Mouse (Mus musculus) midbrain, embryonic 15.5 days (tissue): Measurements from ENCODE around the gene Klf9. TPM values are rescaled to one million over a fixed set of nuclear protein-coding genes. Genes with fewer than 3 reads are reported as not detected.

Source experiments
- ATAC-seq: fragments of 200-750 bp; cut with Nextera tagmentation; replicated peaks from 2 replicates; pipeline ENCODE4 v1.8.0; 2017; ENCODE audit warnings: moderate TSS enrichment
- H3K27ac ChIP-seq: fragments of 300-500 bp; sonication (generic); 2 replicates; pipeline ENCODE4 v1.5.1; 2015; ENCODE audit warnings: mild to moderate bottlenecking, inconsistent platforms
- H3K27me3 ChIP-seq: fragments of 300-500 bp; sonication (generic); replicated peaks from 2 replicates; pipeline ENCODE4 v1.6.1; 2015; ENCODE audit warnings: inconsistent platforms
- H3K36me3 ChIP-seq: fragments of 300-500 bp; sonication (generic); replicated peaks from 2 replicates; pipeline ENCODE4 v1.6.1; 2015; ENCODE audit warnings: inconsistent platforms
- H3K4me1 ChIP-seq: fragments of 300-500 bp; sonication (generic); 2 replicates; pipeline ENCODE4 v1.6.1; 2015; ENCODE audit warnings: inconsistent platforms
- H3K4me2 ChIP-seq: fragments of 300-500 bp; sonication (generic); 2 replicates; pipeline ENCODE4 v1.6.1; 2015; ENCODE audit warnings: inconsistent platforms, mild to moderate bottlenecking, moderate library complexity
- H3K4me3 ChIP-seq: fragments of 300-500 bp; sonication (generic); 2 replicates; pipeline ENCODE4 v1.5.1; 2015; ENCODE audit warnings: mild to moderate bottlenecking, inconsistent platforms
- H3K9ac ChIP-seq: fragments of 300-500 bp; sonication (generic); 2 replicates; pipeline ENCODE4 v1.6.1; 2015; ENCODE audit warnings: mild to moderate bottlenecking, inconsistent platforms
- H3K9me3 ChIP-seq: fragments of 300-500 bp; sonication (generic); 2 replicates; pipeline ENCODE4 v1.6.1; 2016; ENCODE audit warnings: inconsistent platforms
- WGBS: fragments of 180-500 bp; shearing (Covaris S2); methylation state at CpG from one replicate; pipeline ENCODE4 v1.1.7; 2015; ENCODE audit warnings: mixed read lengths; 5-methylcytosine and 5-hydroxymethylcytosine counted together
- polyA plus RNA-seq: library from polyadenylated mRNA; unstranded; fragments of >200 nt; fragmentation: Nextera tagmentation; extraction: Ambion mirVana; gene quantifications from 2 replicates; pipeline ENCODE4 v1.2.1, GENCODE M21; 2015

The Klf9 gene
- polyA plus RNA-seq, 1 experiment from 2014 or later = 2.4 TPM

DNA sequence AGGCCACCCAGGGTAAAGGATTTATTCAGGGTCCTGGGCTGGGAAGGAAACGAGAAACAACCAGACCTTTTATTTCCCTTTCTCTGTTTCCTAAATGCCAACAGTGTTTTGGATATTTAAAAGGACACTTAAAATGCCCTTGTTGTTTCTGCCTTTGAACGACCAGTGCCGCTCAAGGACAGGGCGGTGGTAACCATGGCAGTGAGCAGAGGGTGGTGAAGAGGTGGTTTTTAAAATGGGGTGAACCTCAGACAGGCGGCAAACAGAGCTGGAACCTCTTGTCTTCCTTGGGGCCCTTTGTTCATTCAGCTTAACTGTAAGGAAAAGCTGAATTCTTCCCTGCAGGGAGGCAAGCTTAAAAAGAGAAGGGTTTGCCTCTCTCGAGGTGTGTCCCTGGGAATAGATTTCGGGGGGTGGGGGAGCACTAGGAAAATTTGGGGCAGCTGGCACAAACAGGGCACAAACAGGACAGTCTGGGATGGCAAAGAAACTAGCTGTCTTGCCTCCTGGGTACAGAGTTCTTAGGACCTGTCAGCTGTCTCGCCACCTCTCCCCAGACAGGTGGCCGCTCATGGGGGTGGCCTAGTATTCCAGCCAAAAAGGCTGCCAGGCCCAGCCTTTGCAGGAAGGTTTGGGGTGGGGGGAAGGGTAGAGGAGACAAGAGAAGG, 7.5 kb upstream of the Klf9 start:
- WGBS = 6% methylated on average over 9 of the region's 9 CpGs
- ATAC-seq = peak; percentile 5; the same call in 1 of the 2 replicates
- H3K4me2 ChIP-seq = peak overlapping the region; percentile 90
- H3K27ac ChIP-seq = no peak overlapping the region
- H3K4me3 ChIP-seq = no peak overlapping the region
- no peaks in the 10 kb centered on the region for H3K36me3 ChIP-seq
- no peak overlapping the region for H3K9ac ChIP-seq
- H3K9me3 ChIP-seq = no peaks in the 10 kb centered on the region
- peaks cover 44% of the 10 kb centered on the region for H3K27me3 ChIP-seq
- H3K4me1 ChIP-seq = peaks cover 29% of the 10 kb centered on the region

DNA sequence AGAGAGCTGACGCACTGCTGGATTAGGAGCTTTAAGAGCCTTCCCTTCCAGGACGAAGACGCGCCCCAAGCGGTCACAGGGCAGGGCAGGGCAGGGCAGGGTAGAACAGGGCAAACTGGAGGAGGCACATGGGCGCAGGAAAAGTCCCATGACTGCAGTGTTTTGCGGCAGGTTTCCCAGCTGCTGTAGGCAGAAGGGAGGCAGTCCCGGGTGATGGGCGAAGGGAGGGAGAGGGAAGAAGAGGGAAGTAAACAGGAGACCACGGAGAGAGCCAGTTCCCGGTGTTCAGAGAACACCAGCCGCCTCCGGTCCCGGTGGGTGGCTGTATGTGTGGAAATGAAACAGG, 7.0 kb upstream of the Klf9 start:
- Histone ChIP-seq H3K9ac (0 out of 2 replicates have a peak overlapping the region, but pooled peaks have one; percentile 39), H3K4me1 (peaks cover 29% of the 10 kb centered on the region), H3K9me3 (no peaks in the 10 kb centered on the region), H3K36me3 (no peaks in the 10 kb centered on the region), H3K27me3 (peaks cover 47% of the 10 kb centered on the region), H3K4me2 (peak overlapping the region; percentile 90), H3K4me3 (peak overlapping the region; percentile 40), H3K27ac (no peak overlapping the region)
- WGBS = 3% methylated on average over 14 of the region's 14 CpGs
- peak; percentile 7; the same call in 1 of the 2 replicates for ATAC-seq

DNA sequence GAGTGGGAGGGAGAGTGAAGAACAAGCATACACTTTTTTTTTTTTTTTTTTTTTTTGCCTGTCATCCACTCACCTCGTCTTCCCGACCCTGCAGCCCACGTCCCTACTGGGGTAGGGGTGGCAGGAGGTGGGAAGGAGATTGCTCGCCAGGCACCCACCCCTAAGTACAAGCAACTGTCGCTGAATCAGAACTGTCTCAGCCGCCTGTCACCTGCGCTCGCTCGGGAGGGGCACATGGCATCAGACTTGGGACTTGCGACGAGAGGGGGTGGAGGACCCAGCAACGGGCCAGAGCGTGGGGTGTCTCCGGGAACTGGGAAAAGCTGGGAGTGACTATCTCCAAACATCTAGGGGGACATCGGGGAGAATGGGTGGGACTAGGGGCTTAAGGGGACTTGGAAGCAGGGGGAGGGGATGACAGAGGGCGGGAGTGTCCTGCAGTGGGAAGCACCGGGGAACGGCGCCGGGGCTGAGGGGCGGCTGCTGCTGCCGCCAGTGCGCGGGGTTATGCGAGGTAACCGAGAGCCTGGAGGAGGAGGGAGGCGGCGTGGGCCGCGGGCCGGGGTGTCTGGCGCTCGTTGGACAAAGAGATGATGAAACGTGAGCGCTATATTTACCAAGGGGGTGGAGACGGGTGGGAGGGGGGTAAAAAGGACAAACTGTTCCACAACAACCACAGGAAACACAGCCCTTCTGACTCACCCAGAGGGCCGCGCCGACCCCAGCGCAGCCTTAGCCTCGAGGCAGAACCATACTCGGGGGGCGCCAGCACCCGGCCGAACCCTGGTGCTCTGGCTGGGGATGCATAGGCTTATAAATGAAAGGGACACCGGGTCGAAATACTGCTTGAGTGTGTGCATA, 6.4 kb upstream of the Klf9 start:
- H3K4me3 ChIP-seq = peak overlapping the region; percentile 40
- peak overlapping the region; percentile 39 for H3K9ac ChIP-seq
- peaks cover 29% of the 10 kb centered on the region for H3K4me1 ChIP-seq
- no peak overlapping the region for H3K27ac ChIP-seq
- no peaks in the 10 kb centered on the region for H3K9me3 ChIP-seq
- WGBS = under 1% methylated on average over 45 of the region's 47 CpGs
- H3K36me3 ChIP-seq = no peaks in the 10 kb centered on the region
- peak; percentile 31 for ATAC-seq
- peak overlapping the region; percentile 90 for H3K4me2 ChIP-seq
- H3K27me3 ChIP-seq = peaks cover 51% of the 10 kb centered on the region

DNA sequence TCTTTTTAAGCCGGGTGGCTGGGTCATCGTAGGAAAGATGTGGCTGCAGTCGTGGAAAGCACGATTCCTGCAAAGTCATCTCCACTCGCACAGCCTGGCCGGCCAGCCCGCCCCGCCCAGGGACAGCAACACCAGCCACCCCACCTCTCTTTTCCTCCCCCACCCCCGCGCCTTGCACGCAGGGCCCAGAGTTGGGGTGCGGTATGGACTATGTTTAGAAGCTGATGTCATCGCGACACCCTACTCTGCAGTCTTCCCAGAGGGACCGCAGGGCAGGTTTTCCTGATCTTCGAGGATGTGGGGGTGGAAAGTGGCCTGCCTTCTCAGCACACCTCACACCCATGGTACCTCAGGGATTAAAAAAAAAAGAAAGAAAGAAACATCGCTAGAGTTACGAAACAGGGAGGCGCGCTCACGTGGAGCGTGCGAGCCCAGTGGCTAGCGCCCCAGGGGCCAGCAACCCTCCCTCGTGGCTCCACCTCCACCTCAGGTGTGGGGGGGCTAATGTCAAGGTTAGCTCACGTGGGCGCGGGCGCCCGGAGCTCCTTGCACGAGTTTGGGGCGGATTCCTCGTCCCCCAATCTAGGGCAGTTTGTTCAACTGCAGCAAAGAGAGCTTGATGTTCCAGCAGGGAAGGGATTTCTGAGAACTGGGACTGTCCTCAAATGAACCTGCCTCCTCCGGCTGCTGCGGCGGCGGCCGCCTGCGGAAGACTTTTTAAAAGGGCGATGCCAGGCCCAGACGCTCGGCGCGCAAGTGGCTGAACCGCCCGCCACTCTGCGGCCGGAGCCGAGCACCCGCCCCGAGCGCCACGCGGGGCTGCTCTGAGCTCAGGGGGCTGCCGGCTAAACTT, 5.5 kb upstream of the Klf9 start:
- no peaks in the 10 kb centered on the region for H3K36me3 ChIP-seq
- peak overlapping the region; percentile 40 for H3K4me3 ChIP-seq
- H3K27me3 ChIP-seq = peaks cover 58% of the 10 kb centered on the region
- under 1% methylated on average over 55 of the region's 55 CpGs for WGBS
- H3K4me1 ChIP-seq = peaks cover 34% of the 10 kb centered on the region
- ATAC-seq = peak; percentile 57
- H3K4me2 ChIP-seq = peak overlapping the region; percentile 90
- no peak overlapping the region for H3K27ac ChIP-seq
- H3K9ac ChIP-seq = peak overlapping the region; percentile 39
- no peaks in the 10 kb centered on the region for H3K9me3 ChIP-seq

DNA sequence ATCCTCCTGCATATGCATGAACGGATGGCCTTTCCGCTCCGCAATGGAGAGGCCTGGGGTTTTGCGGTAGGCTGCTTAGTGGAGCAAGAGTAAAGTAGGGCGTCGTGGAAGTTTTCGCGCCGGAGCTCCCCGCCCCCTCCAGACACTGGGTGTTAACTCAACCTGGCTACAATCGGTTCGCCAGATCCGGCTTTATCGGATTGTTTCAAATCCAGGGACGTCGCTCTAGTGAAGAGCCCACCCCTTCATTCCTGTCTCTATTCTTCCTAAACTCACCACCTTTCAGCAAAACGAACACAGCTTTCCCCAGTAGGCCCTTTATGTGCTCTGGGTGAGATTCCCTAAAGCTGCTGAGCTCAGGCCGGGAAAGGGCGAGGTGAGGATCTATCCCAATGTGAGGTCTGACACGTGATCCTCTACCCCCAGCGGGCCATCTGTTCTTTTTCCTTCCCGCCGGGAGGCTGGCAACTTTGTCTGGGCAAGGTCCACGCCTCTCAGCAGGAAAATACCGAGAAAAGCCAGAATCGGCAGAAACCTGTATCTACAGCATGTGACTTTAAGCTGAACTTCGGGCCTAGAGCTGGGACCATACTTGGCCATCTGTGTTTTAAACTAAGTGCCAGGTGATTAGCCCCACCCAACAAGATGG, 4.7 kb upstream of the Klf9 start:
- peaks cover 62% of the 10 kb centered on the region for H3K27me3 ChIP-seq
- H3K4me3 ChIP-seq = peak overlapping the region; percentile 40
- no peak for ATAC-seq
- no peak overlapping the region for H3K27ac ChIP-seq
- H3K4me2 ChIP-seq = peak overlapping the region; percentile 90
- H3K4me1 ChIP-seq = peaks cover 37% of the 10 kb centered on the region
- 3% methylated on average over 27 of the region's 27 CpGs for WGBS
- peak overlapping the region; percentile 39; the same call in 1 of the 2 replicates for H3K9ac ChIP-seq
- no peaks in the 10 kb centered on the region for H3K9me3 ChIP-seq
- H3K36me3 ChIP-seq = no peaks in the 10 kb centered on the region

DNA sequence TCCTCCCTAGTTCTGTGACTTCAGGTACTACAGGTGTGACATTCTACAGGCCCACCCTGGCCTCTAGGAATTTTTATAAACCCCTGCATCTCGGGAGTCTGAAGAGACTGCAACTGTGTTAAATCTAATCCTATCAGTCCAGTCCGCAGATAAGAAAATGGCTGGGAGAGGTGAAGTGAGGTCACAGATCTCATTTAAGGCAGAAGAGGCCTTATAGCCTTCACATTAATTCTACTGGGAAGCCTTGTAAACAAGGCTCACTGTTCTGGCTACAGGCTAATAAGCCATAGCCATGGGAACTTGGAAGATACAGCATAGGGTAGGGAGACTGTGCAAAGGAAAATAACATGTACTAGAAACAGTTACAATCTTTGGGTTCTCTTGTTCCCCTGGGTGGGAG, 3.7 kb upstream of the Klf9 start:
- Histone ChIP-seq H3K4me1 (peaks cover 47% of the 10 kb centered on the region), H3K36me3 (no peaks in the 10 kb centered on the region), H3K27me3 (peaks cover 69% of the 10 kb centered on the region), H3K9ac (no peak overlapping the region), H3K4me2 (no peak overlapping the region), H3K9me3 (no peaks in the 10 kb centered on the region), H3K27ac (no peak overlapping the region), H3K4me3 (no peak overlapping the region)
- 35% methylated on average over 2 of the region's 2 CpGs for WGBS
- ATAC-seq = no peak

DNA sequence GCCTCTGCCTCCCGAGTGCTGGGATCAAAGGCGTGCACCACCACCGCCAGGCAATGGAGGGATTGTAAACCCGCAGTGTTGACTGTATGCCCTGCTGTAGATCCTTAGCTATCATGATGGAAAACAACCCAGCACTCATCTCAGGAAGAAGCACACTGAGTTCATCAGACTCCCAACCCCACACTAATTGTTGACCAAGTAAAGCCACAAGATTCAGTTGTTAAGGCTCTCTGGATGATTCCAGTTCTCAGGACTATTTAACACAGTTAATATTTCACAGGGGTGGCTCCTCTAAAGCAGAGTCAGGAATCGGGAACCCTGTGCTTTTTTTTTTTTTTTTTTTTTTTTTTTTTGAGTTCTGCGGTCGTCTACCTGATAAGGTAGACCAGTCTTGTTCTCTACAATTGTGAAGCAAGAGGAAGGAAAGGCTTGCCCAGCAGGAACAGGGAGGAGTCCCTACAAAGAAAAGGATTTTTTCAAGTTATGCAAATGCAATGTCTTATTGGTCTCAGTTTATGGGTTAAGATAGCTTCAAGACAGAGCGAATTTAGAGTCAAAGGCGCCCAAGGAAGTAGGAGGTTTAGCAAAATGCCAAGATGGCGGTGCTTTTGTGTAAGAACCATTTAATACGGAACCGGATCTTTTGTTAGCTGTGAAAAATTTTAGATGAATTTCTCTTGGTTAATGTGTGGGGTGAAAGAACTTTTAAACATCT, 1.1 kb upstream of the Klf9 start:
- H3K4me2 ChIP-seq = peak overlapping the region; percentile 100
- H3K9ac ChIP-seq = no peak overlapping the region
- WGBS = 47% methylated on average over 12 of the region's 12 CpGs
- no peaks in the 10 kb centered on the region for H3K9me3 ChIP-seq
- H3K36me3 ChIP-seq = no peaks in the 10 kb centered on the region
- H3K4me1 ChIP-seq = peaks cover 39% of the 10 kb centered on the region
- H3K27me3 ChIP-seq = peaks cover 72% of the 10 kb centered on the region
- peak overlapping the region; percentile 64 for H3K4me3 ChIP-seq
- no peak overlapping the region for H3K27ac ChIP-seq
- ATAC-seq = no peak

DNA sequence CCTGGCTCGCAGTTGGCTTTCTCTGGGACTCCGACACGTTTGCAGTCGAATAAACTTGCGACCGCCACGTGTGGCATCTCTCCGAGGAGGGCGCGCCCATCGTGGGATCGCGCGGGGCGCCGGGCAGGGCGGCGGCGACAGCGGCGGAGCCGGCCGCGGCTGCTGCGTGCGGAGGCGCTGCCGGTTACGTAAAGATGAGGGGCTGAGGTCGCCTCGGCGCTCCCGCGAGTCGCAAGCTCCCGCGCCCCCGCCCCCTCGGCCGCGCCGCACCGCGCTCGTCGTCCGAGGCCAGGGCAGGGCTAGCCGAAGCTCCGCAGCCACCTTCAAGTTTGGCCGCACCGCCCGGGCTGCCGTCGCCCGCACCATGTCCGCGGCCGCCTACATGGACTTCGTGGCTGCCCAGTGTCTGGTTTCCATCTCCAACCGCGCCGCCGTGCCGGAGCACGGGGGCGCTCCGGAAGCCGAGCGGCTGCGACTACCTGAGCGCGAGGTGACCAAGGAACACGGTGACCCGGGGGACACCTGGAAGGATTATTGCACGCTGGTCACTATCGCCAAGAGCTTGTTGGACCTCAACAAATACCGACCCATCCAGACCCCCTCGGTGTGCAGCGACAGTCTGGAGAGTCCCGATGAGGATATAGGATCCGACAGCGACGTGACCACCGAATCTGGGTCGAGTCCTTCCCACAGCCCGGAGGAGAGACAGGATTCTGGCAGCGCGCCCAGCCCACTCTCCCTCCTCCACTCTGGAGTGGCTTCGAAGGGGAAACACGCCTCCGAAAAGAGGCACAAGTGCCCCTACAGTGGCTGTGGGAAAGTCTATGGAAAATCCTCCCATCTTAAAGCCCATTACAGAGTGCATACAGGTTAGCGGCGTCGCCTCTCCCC, 610 bp downstream of the Klf9 start:
- H3K9me3 ChIP-seq = no peaks in the 10 kb centered on the region
- H3K27me3 ChIP-seq = peaks cover 57% of the 10 kb centered on the region
- ATAC-seq = peak; percentile 31
- peak overlapping the region; percentile 100 for H3K4me2 ChIP-seq
- H3K9ac ChIP-seq = peak overlapping the region; percentile 48
- no peaks in the 10 kb centered on the region for H3K36me3 ChIP-seq
- under 1% methylated on average over 80 of the region's 94 CpGs for WGBS
- peak overlapping the region; percentile 64 for H3K4me3 ChIP-seq
- peaks cover 22% of the 10 kb centered on the region for H3K4me1 ChIP-seq
- peak overlapping the region; percentile 63 for H3K27ac ChIP-seq

DNA sequence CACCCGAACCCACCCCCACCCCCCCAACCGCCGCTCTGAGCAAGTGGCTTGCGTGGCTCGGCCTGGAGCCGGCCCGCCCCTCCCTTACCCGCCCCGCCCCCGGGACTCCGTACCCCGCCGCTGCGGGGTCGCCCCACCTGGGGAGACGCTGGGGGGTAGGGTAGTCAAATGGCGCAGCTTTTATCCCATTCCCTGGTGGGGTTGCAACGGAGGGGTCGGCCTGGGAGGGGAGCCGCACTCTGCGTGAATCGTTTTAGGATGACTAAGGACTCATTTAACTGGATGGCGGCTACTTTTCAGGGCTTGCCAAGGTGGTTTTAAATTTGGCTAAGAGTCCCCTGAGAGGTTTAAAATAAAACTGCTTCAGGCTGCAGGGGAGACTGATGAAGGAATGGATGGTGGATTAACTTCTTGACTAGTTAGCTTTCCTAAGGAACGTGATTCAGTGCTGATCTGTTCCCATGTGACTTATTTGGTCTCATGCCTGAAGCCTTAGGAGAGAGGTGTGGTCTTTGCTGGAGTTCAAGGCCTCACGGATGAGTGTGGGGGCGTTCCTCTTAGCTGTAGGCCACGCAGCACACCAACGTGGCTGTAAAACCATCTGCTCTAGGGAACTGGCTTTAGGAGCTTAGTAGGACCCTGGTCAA, 1.5 kb downstream of the Klf9 start:
- peaks cover 22% of the 10 kb centered on the region for H3K4me1 ChIP-seq
- no peaks in the 10 kb centered on the region for H3K9me3 ChIP-seq
- H3K27me3 ChIP-seq = peaks cover 48% of the 10 kb centered on the region
- 4% methylated on average over 28 of the region's 28 CpGs for WGBS
- no peak overlapping the region for H3K9ac ChIP-seq
- H3K4me3 ChIP-seq = peak overlapping the region; percentile 64
- H3K27ac ChIP-seq = no peak overlapping the region
- peak overlapping the region; percentile 100 for H3K4me2 ChIP-seq
- H3K36me3 ChIP-seq = no peaks in the 10 kb centered on the region
- no peak for ATAC-seq

DNA sequence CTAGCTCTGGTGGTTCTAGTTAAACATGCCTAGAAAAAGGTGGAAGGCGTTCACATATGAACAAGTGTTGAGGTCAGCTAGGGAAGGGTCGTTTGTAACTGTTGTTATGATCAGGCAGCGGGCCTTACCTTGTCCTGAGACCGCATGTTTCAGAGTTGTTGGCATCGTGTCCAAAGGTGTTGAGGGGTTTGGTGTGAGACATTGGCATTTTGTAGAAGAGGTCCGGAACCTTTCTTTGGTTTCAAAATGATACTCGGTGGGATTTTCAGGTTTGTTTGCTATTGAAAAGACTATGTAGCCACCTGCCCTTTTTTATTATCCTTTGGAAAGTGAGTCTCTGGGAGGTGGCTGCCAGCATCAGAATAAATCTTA, 2.0 kb downstream of the Klf9 start:
- Histone ChIP-seq H3K4me1 (peaks cover 22% of the 10 kb centered on the region), H3K9ac (no peak overlapping the region), H3K4me3 (peak overlapping the region; percentile 64; the same call in 1 of the 2 replicates), H3K4me2 (peak overlapping the region; percentile 100; the same call in 1 of the 2 replicates), H3K36me3 (no peaks in the 10 kb centered on the region), H3K27me3 (peaks cover 44% of the 10 kb centered on the region), H3K9me3 (no peaks in the 10 kb centered on the region), H3K27ac (no peak overlapping the region)
- no peak for ATAC-seq
- 62% methylated on average over 7 of the region's 7 CpGs for WGBS
